Mouse (Mus musculus) CH12.LX (cell line): ENCODE measurements around the gene Msl3l2.

Source experiments
- BHLHE40 ChIP-seq: IDR thresholded peaks from 2 replicates; pipeline ENCODE4 v1.6.1; 2011; ENCODE audit warnings: mild to moderate bottlenecking, low read depth, low read length, improper control_type of control experiment
- CTCF ChIP-seq, 2 experiments: IDR thresholded peaks in 1 of 2; conservative IDR thresholded peaks in 1 of 2; 2 replicates each; pipeline ENCODE4 v1.5.1; 2011 to 2012; ENCODE audit warnings: low read depth in 2 of 2, low read length in 2 of 2, improper control_type of control experiment in 1 of 2, inconsistent platforms in 1 of 2, mild to moderate bottlenecking in 1 of 2, moderate library complexity in 1 of 2
- EP300 ChIP-seq: IDR thresholded peaks from 2 replicates; pipeline ENCODE4 v1.6.1; 2011; ENCODE audit warnings: low read length, improper control_type of control experiment
- MXI1 ChIP-seq: IDR thresholded peaks from 2 replicates; pipeline ENCODE4 v1.6.1; 2011; ENCODE audit warnings: mild to moderate bottlenecking, low read depth, low read length, improper control_type of control experiment
- POLR2A ChIP-seq: IDR thresholded peaks from 2 replicates; pipeline ENCODE4 v1.6.1; 2011; ENCODE audit warnings: low read depth, mild to moderate bottlenecking, improper control_type of control experiment, low read length
- POLR2AphosphoS2 ChIP-seq: IDR thresholded peaks from 2 replicates; pipeline ENCODE4 v1.6.1; 2011; ENCODE audit warnings: low read depth, low read length, improper control_type of control experiment
- ZKSCAN1 ChIP-seq: IDR thresholded peaks from 2 replicates; pipeline ENCODE4 v1.6.1; 2012; ENCODE audit warnings: low read depth, inconsistent platforms, low read length, improper control_type of control experiment, borderline replicate concordance

DNA sequence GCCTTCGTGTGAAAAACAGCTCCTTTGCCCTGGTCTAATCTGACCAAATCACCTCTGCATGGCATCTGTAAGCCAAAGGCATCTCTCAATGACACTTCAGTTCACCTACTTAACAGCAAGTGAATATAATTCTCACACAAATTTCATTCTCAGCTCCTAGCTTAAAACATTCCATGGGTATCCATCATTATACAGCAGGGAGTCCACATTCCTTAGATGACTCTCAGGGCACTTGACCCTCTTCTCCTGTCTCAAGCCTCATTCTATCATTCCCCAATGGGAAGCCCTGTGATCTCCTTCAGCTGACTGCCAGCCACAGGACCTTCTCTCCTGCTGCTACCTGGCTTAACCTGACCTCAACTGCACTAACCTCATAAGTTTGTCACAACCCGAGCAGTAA lies 22.9 kb downstream of the Msl3l2 start:
- TF ChIP-seq POLR2A (no peak), ZKSCAN1 (no peak), CTCF (conservative IDR thresholded peaks at IDR 0.05 in 1 of 2, IDR thresholded peaks at IDR 0.05 in 1 of 2; ENCODE audit: low read depth in 2 of 2, low read length in 2 of 2) (no peak), BHLHE40 (no peak), MXI1 (no peak), POLR2AphosphoS2 (no peak), EP300 (no peak)
